Mouse (Mus musculus): ENCODE measurements around the gene Usp32.
"Not testable (repeated sequence)": the region's sequence is repeated elsewhere in the genome, so short reads cannot be mapped to it uniquely, and the experiment has no call there.

Gene Usp32

GRCm38 (mm10) chr11:85139581-85140540 is at the start of gene Usp32:
Gene Usp32 (minus strand): TSS chr11:85140161.
- peak; percentile 98 for DNase-seq (ENCODE audit: low spot score in 2 of 2)

- DNase-seq (ENCODE audit: low spot score in 2 of 2), result no peak
Measured at GRCm38 (mm10) chr11:85189110-85189509, 49.1 kb upstream of the Usp32 start.

DNA sequence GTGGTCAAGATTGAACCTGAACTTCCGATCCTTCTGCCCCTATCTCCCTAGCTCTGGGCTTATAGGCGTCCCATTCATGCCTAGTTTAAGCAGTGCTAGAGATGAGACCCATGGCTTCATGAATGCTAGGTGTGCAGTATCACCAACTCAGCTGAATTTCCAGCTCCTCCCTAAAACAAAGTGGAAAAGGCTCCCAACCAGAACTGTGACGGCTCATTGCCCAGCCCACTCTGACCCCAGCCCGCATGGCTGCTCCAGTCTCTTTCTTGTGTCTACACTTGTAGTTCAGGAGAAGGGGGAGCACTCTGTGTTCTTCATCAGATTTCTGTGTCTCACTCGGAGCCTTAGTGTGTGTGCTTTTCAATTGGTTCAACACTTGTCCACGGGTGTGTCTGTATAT is 44.9 kb upstream of the Usp32 start:
- DNase-seq (ENCODE audit: low spot score in 2 of 2), result no peak

GRCm38 (mm10) chr11:85184082-85184481 is 44.1 kb upstream of the Usp32 start:
- DNase-seq (ENCODE audit: low spot score in 2 of 2), result no peak

DNA sequence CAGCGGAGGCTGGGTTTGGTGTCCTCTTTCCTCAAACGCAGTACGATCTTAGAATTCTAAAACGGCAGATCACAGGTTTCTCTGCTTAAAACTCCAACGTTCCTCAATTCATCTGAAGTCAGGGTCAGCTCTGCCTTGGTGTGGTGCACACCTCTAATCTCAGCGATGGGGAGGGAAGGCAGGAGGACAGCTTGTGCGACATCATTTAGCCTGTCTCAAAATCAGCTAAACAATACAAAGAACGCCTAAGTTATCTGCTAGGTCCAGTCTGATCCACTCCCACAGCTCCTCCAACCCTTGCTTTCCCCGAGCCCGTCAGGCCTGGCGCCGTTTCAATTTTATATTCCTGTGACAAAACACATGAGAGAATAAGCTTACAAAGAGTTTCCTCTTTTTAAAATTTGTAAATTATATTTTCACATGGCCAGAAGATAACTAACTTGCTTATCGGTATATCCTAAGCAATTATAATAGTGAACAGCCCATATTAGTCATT is 43.4 kb upstream of the Usp32 start:
- DNase-seq (ENCODE audit: low spot score in 2 of 2), result peak; percentile 38 to 48

DNA sequence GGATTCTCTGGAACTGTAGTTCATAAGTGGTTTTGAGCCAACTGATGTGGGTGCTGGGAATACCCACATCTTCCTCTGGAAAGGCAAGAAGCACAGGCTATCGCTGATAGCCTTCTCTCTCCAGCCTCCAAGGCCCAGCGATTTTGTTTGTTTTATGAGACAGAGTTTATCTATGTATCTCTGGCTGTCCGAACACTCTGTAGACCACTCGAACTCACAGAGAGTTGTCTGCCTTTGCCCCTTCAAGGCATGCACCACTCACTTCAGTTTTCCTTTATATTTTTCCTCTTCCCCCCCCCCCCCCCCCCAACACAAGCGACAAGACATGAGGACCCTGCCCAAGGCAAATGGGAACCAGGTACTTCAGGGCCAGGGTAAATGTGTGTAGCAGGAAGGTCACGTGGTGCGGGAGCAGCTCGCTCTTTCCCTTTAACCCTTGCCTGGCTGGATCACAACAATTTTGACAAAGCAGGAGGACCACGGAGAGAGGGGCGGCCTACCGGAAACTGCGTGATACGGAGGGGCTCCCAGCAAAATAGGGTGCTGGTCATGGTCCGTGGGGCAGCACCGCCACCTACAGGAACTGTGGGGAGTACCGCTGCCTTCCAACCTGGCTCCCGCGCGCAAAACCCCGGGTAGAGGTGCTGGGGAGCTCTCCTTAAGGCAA is 42.8 kb upstream of the Usp32 start:
- peak; percentile 90 to 91 for DNase-seq (ENCODE audit: low spot score in 2 of 2)

DNA sequence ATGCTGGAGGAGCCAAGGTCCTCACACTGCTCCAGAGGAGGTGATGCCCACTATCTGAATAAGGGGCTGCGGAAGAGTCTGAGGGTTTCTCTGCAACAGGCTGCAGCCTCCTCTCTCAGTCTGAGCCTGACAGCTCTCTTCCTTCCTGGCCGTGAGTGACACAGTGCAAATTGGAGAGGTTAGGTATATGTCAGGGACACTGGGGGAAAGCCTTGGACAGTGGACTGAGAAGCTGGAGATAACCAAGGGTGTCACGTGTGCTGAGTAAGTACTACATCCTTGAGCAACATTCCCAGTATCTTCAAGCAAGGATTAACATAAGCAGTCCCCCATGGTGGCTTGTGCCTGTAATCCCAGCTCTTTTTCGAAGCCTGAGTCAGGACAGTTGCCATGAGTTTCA is 38.5 kb upstream of the Usp32 start:
- no peak for DNase-seq (ENCODE audit: low spot score in 2 of 2)

- no peak for DNase-seq (ENCODE audit: low spot score in 2 of 2)
Measured at GRCm38 (mm10) chr11:85177761-85178160, 37.8 kb upstream of the Usp32 start.

GRCm38 (mm10) chr11:85175941-85176340 is 36.0 kb upstream of the Usp32 start:
- no peak for DNase-seq (ENCODE audit: low spot score in 2 of 2)

- no peak for DNase-seq (ENCODE audit: low spot score in 2 of 2)
Measured at GRCm38 (mm10) chr11:85170833-85171232, 30.9 kb upstream of the Usp32 start.

DNA sequence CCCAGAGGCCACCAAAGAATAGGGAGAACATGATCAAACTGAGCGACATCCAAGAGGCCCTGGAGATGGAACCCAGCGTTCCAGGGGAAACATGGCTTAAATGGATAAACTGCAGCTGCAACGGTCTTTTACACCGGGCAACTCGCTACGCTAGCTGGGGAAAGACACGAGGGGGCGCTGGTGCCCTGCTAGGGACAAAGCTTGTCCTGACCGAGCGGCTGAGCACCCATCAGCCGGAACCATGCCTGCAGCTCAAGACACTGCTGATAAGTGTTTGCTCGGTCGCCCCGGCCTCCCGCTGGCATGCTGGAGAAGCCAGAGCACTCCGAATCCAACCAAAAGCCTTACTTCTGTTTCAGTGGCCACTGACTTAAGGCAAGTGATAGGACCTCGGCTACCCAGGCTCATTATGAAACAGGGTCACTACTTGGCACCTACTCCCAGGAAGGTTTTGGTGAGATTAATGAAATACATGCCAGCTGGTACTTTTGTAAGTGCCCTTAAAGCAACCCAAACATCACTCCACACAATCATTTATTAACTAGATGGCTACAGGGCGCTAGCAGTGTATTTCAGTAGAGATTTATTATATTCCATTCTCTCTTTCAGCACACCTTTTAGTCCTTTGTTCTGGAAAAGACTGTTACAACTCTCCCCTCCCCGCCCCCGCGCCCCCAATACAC is 30.2 kb upstream of the Usp32 start, which contains the start of gene 1700125H20Rik:
1700125H20Rik (plus strand) TSS at position 347 of the 683 bp plus-strand sequence.
- peak; percentile 81 to 90 for DNase-seq (ENCODE audit: low spot score in 2 of 2)

GRCm38 (mm10) chr11:85167503-85167902 is 27.5 kb upstream of the Usp32 start:
- DNase-seq (ENCODE audit: low spot score in 2 of 2), result no peak

DNA sequence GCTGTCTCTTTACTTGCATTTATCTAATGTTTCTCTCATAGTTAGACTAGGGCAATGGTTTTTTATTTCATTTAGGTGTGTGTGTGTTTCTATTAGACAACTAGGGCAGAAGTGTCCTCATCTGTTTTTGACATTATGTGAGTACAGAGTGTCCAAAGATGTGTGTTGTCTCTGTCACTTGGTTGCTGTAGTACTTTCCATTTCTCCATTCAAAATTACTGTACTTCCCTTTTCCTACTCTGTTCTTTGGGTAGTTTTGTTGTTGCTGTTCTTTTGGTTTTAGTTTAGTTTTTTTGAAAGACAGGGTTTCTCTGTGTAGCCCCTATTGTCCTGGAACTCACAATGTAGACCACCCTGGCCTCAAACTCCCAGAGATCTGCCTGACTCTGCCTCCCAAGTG is 24.4 kb upstream of the Usp32 start:
- no peak for DNase-seq (ENCODE audit: low spot score in 2 of 2)

- DNase-seq (ENCODE audit: low spot score in 2 of 2), result not testable (repeated sequence)
Measured at GRCm38 (mm10) chr11:85163014-85163413, 23.1 kb upstream of the Usp32 start.

GRCm38 (mm10) chr11:85157301-85157700 is 17.3 kb upstream of the Usp32 start:
- no peak for DNase-seq (ENCODE audit: low spot score in 2 of 2)

DNA sequence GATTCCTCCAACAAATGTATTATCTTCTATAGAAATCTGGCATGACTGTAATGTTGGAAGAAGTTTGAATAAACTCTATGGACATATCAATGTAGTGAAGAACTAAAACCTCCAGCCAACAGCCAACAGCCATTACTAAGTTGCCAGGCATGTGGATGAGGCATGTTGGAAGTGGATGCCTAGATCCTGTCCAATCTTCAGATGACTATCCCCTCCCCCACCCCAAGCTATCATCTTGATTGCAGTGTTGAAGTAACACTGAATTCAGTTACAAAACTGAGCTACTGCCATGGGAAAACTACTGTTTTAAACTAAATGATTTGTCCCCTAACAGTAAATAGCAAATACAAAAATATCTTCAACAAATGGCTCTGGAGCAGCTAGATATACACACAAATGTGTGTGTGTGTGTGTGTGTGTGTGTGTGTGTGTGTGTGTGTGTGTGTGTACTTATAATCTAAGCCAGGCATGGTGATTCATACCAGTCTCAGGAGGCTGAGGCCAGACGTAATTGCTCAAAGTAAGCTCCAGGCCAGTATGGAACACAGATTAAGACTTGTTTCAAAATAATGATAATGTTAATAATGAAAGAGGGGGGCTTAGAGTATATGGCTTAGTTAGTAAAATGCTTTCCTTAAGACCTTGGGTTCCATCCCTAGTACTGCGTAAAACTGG is 12.4 kb upstream of the Usp32 start:
- no peak for DNase-seq (ENCODE audit: low spot score in 2 of 2)

DNA sequence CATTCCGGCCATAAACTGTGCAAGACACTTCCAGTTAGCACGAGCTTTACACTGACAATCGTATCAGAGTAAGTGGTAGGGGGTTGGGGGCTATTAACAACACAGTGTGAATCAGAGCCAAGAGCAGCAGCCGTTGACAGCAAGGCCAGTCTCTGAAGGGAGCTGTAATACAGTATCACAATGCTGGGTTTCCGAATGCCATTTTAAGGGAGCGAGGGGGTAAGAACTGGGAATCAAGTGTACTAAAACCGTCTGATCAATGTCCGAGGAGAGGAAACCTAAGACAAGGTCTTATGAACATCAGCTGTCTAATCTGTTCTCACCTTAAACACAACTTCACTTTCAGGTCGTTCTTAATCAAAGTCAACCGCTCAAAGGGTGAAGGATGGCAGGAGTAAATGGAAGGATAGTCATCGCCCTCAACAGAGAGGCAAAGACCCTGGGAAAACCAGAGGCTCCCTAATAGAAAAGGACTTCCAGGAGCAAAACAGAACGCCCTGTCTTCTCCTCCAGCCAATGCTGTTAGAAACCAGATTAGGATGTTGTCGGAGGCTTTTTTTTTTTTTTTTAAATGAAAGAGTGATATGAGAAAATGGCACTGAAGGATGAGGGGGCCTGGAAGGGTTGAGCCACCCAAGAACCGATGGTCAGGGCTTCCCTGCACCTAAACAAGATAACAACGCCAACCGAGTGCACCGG is 1.0 kb downstream of the Usp32 start:
- DNase-seq (ENCODE audit: low spot score in 2 of 2), result peak; percentile 26 to 39

DNA sequence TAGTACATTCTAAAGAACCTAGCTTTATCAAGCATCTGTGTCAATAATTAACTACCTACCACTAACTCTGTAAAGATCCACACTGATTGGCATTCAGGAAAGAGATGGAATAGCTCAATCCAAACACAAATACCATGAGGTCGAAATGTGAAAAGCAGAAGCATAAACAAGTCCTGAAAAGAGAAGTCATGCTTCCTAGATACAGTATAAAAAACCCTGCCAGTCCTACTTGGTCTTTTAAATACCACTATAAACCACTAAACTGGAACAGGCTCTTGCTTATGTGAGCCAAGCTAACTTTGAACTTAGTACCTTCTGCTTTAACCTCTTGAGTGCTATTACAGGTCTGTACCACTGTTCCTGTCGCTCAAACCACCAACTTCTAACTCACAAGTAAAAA is 8.4 kb downstream of the Usp32 start:
- no peak for DNase-seq (ENCODE audit: low spot score in 2 of 2)

- DNase-seq (ENCODE audit: low spot score in 2 of 2), result no peak
Measured at GRCm38 (mm10) chr11:85128883-85129282, 11.1 kb downstream of the Usp32 start.

GRCm38 (mm10) chr11:85126257-85127102 is 13.5 kb downstream of the Usp32 start:
- DNase-seq (ENCODE audit: low spot score in 2 of 2), result no peak
